Mouse (Mus musculus) limb, embryonic 14.5 days (tissue): ENCODE measurements around the gene A630089N07Rik. TPM values are rescaled to one million over a fixed set of nuclear protein-coding genes. Genes with fewer than 3 reads are reported as not detected.
"Not testable (repeated sequence)": the region's sequence is repeated elsewhere in the genome, so short reads cannot be mapped to it uniquely, and the experiment has no call there.

Source experiments
- ATAC-seq: fragments of 200-750 bp; cut with Nextera tagmentation; 2 replicates; pipeline ENCODE4 v1.8.0; 2017; ENCODE audit warnings: low read depth, moderate number of reproducible peaks, moderate TSS enrichment; ENCODE audit not compliant: low FRiP score
- DNase-seq: peaks from one replicate; pipeline ENCODE4 v3.0.0-alpha.2; 2015; ENCODE audit warnings: low spot score
- H3K27ac ChIP-seq: fragments of 300-500 bp; sonication (generic); replicated peaks from 2 replicates; pipeline ENCODE4 v1.5.1; 2014; ENCODE audit warnings: low read depth, mild to moderate bottlenecking, low read length, moderate library complexity, mixed read lengths
- H3K27me3 ChIP-seq: fragments of 300-500 bp; sonication (generic); 2 replicates; pipeline ENCODE4 v1.6.1; 2014; ENCODE audit warnings: low read length, mixed read lengths; ENCODE audit not compliant: control insufficient read depth, insufficient read depth
- H3K36me3 ChIP-seq: fragments of 300-500 bp; sonication (generic); 2 replicates; pipeline ENCODE4 v1.6.1; 2014; ENCODE audit warnings: mild to moderate bottlenecking, low read length, moderate library complexity, mixed read lengths; ENCODE audit not compliant: control insufficient read depth, insufficient read depth
- H3K4me1 ChIP-seq: fragments of 300-500 bp; sonication (generic); 2 replicates; pipeline ENCODE4 v1.6.1; 2014; ENCODE audit warnings: antibody characterized with exemption, low read length, mixed read lengths; ENCODE audit not compliant: control insufficient read depth, insufficient read depth
- H3K4me2 ChIP-seq: fragments of 300-500 bp; sonication (generic); replicated peaks from 2 replicates; pipeline ENCODE4 v1.6.1; 2014; ENCODE audit warnings: low read depth, mild to moderate bottlenecking, low read length, moderate library complexity; ENCODE audit not compliant: severe bottlenecking
- H3K4me3 ChIP-seq: fragments of 300-500 bp; sonication (generic); replicated peaks from 2 replicates; pipeline ENCODE4 v1.5.1; 2014; ENCODE audit warnings: low read length
- H3K9ac ChIP-seq: fragments of 300-500 bp; sonication (generic); 2 replicates; pipeline ENCODE4 v1.6.1; 2014; ENCODE audit warnings: mild to moderate bottlenecking, low read depth, low read length, moderate library complexity; ENCODE audit not compliant: severe bottlenecking
- H3K9me3 ChIP-seq: fragments of 300-500 bp; sonication (generic); 2 replicates; pipeline ENCODE4 v1.6.1; 2016; ENCODE audit warnings: low read length; ENCODE audit not compliant: control insufficient read depth
- POLR2A ChIP-seq: fragments of 200-500 bp; IDR thresholded peaks from 2 replicates; pipeline ENCODE4 v1.8.0; 2012; ENCODE audit warnings: inconsistent platforms, mild to moderate bottlenecking, moderate library complexity, borderline replicate concordance; ENCODE audit not compliant: insufficient read depth, insufficient read length; ENCODE audit errors: extremely low read depth
- WGBS: fragments of 180-500 bp; shearing (Covaris S2); extraction: QIAGEN DNeasy Blood & Tissue Kit; methylation state at CpG from one replicate; pipeline ENCODE4 v1.1.7; 2014; 5-methylcytosine and 5-hydroxymethylcytosine counted together
- polyA plus RNA-seq, 2 experiments: library from polyadenylated mRNA; depleted of rRNA in 1 of 2; stranded (reverse) in 1 of 2; unstranded in 1 of 2; fragments of >200 nt; fragmentation: Nextera tagmentation in 1 of 2; extraction: Ambion mirVana in 1 of 2; gene quantifications; 2 replicates each; pipeline versions ENCODE4 v1.2.1 to v1.2.3; 2012 to 2014

The A630089N07Rik gene
- polyA plus RNA-seq, 2 experiments, result 10.3 to 15.9 TPM

DNA sequence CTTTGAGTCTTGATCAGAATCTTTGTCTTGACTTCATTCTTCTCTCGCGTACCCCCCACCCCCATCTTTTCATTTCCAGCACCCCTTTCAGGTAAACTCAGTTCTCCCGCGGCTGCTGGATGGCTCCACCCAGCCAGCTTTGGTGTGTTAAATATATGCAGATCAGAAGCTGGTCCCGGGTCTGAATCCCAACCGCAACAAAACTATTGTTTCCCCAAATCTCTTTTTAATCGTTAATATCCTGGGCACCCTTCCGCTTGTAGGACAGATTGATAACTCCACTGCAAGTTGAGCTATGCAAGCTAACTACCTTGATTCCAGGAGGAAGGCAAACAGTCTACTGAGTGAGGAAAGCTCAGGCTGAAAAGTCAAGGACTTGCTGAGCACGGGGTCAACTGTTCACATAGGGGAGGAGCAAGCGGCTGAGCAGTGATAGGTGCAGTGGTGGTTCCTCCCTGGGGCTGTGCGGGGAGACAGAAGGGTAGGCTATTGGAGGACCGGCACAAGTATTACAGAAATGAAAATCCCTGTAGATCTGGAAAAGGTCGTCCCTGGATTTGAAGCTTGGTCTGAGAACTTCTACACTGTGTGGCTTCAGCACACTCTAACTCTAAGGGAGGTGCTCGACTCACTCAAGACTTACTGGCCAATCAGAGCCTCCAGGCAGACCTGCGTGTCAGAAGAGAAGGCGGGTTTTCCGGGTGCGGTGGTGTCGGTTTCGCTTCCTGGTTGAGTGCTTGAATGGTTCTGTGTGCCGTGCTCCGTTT lies 85.5 kb downstream of the A630089N07Rik start, which contains the start of gene B230307C23Rik:
B230307C23Rik (plus strand) TSS at position 700 of the 767 bp plus-strand sequence.
- Histone ChIP-seq H3K27ac (peak within 1 kb of the TSS; percentile 67), H3K9ac (peak within 1 kb of the TSS; percentile 47), H3K4me3 (peak within 1 kb of the TSS; percentile 49), H3K27me3 (no peaks in the 10 kb centered on the region), H3K9me3 (peaks cover 11% of the 10 kb centered on the region; the same call in 1 of the 2 replicates), H3K4me1 (no peaks in the 10 kb centered on the region), H3K4me2 (peak within 1 kb of the TSS; percentile 40), H3K36me3 (no peaks in the 10 kb centered on the region)
- WGBS, result 3% methylated on average over 22 of the region's 22 CpGs
- TF ChIP-seq POLR2A, result no peak
- ATAC-seq, result peak; percentile 99
- DNase-seq, result peak; percentile 87

GRCm38 (mm10) chr16:97995849-97996615 lies 86.2 kb downstream of the A630089N07Rik start:
- no peak for TF ChIP-seq POLR2A
- WGBS, result 43% methylated on average over 1 of the region's 1 CpGs
- Histone ChIP-seq H3K27me3 (no peaks in the 10 kb centered on the region), H3K9me3 (peaks cover 8% of the 10 kb centered on the region; the same call in 1 of the 2 replicates), H3K9ac (0 out of 2 replicates have a peak overlapping the region, but pooled peaks have one; percentile 47), H3K27ac (no peak overlapping the region), H3K36me3 (no peaks in the 10 kb centered on the region), H3K4me1 (no peaks in the 10 kb centered on the region), H3K4me2 (peak overlapping the region; percentile 40), H3K4me3 (peak overlapping the region; percentile 49)
- DNase-seq (no peak), ATAC-seq (no peak)

- not testable (repeated sequence) for H3K27ac ChIP-seq, ATAC-seq
Measured at GRCm38 (mm10) chr16:97992477-97992876, 89.8 kb downstream of the A630089N07Rik start.

GRCm38 (mm10) chr16:97991517-97991916 lies 90.7 kb downstream of the A630089N07Rik start:
- 77% methylated on average over 2 of the region's 2 CpGs for WGBS
- DNase-seq, result no peak
- no peak for ATAC-seq
- Histone ChIP-seq H3K9me3 (no peaks in the 10 kb centered on the region), H3K4me3 (no peak overlapping the region), H3K9ac (no peak overlapping the region), H3K4me1 (no peaks in the 10 kb centered on the region), H3K27me3 (no peaks in the 10 kb centered on the region), H3K36me3 (no peaks in the 10 kb centered on the region), H3K27ac (no peak overlapping the region), H3K4me2 (no peak overlapping the region)
- no peak for TF ChIP-seq POLR2A

More at GRCm38 (mm10) chr16:97992477-97992876, 89.8 kb downstream of the A630089N07Rik start:
- not testable (repeated sequence) for H3K9me3 ChIP-seq, H3K36me3 ChIP-seq, H3K4me1 ChIP-seq, H3K4me3 ChIP-seq, H3K27me3 ChIP-seq, H3K4me2 ChIP-seq, H3K9ac ChIP-seq, DNase-seq
- WGBS, result 84% methylated on average over 3 of the region's 3 CpGs

DNA sequence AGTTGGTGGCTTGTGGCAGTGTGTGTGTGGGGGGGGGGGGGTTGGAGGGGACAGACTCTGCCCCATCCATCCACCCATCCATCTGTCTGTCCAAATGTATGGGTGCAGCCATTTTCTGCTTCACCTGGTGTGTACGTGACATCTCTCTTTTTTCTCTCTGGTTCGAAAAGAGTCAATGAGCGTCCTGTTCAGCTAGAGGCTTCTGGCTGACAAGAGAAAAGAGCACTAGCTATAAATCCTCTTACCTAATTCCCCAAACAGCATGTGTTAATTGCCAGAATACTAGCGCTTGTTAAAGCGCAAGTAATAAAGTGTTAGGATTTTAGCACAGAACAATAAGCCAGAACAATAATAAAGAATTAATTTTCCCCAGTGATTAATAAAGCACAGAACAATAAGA lies 97.7 kb downstream of the A630089N07Rik start:
- no peak for TF ChIP-seq POLR2A
- no peak overlapping the region for H3K9ac ChIP-seq
- H3K36me3 ChIP-seq, result no peaks in the 10 kb centered on the region
- no peak overlapping the region for H3K27ac ChIP-seq
- H3K27me3 ChIP-seq, result no peaks in the 10 kb centered on the region
- ATAC-seq (no peak), DNase-seq (no peak)
- H3K4me2 ChIP-seq, result no peak overlapping the region
- H3K9me3 ChIP-seq, result no peaks in the 10 kb centered on the region
- WGBS, result 62% methylated on average over 5 of the region's 5 CpGs
- no peaks in the 10 kb centered on the region for H3K4me1 ChIP-seq
- H3K4me3 ChIP-seq, result no peak overlapping the region
